Mouse (Mus musculus): ENCODE data around the gene Nynrin. TPM values are rescaled to one million over a fixed set of nuclear protein-coding genes. Genes with fewer than 3 reads are reported as not detected.

The Nynrin gene
- total and polyA plus RNA-seq, 3 experiments: not detected

DNA sequence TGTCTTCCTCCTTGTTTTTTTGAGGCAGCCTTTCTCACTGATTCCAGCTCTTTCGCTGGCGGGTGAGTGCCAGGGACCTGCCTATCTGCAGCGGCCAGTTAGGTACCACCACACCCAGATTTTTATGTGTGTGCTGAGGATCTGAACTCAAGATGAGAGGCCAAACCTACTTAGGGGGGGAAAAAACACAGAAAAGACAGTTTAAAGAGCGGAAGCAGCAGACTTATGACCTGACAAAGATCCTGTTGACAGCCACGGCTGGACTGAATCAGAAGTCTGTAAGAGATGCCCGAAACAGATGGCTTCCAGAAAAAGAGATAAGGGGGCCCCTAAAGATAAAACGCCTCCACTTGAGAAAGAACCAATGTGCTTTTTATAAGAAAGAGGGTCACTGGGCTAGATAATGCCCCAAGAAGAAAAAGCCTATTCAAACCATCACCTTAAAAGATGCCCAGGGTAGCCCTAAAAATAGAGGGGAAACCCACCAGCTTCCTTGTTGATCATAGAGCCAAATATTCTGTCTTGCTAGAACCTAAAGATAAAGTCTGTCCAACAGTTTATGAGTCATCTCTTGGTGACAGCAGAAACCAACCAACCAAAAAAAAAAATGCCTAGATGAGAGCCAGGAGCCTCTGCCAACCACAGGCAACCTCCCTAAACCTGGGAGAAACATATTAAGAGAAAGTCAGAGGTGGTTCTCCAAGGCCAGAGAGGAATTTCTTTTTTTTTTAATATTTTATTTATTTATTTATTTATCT lies 68.8 kb downstream of the Nynrin start (continued):
- TF ChIP-seq MAX (IDR thresholded peaks at IDR 0.05; ENCODE audit: low read length) (no peak), MXI1 (IDR thresholded peaks at IDR 0.05; ENCODE audit: low read depth, low read length) (no peak; the same call in 1 of the 2 replicates), ELF1 (IDR thresholded peaks at IDR 0.05; ENCODE audit: low read depth, low read length) (peak; percentile 35; the same call in 1 of the 2 replicates), RCOR1 (IDR thresholded peaks at IDR 0.05; ENCODE audit: low read depth, low read length) (no peak; the same call in none of the 2 replicates)

Other genes with a start within 250 kb of the Nynrin start
- 1.5 and 1.6 TPM in 2 replicates for gene Rec8, start 236.0 kb upstream of the Nynrin start, total RNA-seq (2012; rRNA removed)
- gene Rec8, start 236.0 kb upstream of the Nynrin start, polyA plus RNA-seq (2012; ENCODE audit: insufficient read depth in 1 of 2, insufficient read length in 2 of 2, low read depth in 1 of 2, low replicate concordance in 2 of 2, missing spikeins in 1 of 2): 1 to 10 TPM in 1 of 2 experiments, not detected in 1; 2.5 TPM
- 46.2 and 54.1 TPM in 2 replicates for gene Ipo4, start 218.1 kb upstream of the Nynrin start, total RNA-seq (2012; rRNA removed)
- gene Ipo4, start 218.1 kb upstream of the Nynrin start, polyA plus RNA-seq (2012; ENCODE audit: insufficient read depth in 1 of 2, insufficient read length in 2 of 2, low read depth in 1 of 2, low replicate concordance in 2 of 2, missing spikeins in 1 of 2): 100 to 1,000 TPM in 1 of 2 experiments, not detected in 1; 132 TPM
- not detected in 2 replicates for gene Gm49378, start 216.1 kb upstream of the Nynrin start, total RNA-seq (2012; rRNA removed)
- 1 to 10 TPM in 1 of 2 experiments, not detected in 1; 4.6 TPM for gene Gm49378, start 216.1 kb upstream of the Nynrin start, polyA plus RNA-seq (2012; ENCODE audit: insufficient read depth in 1 of 2, insufficient read length in 2 of 2, low read depth in 1 of 2, low replicate concordance in 2 of 2, missing spikeins in 1 of 2)
- 49.4 and 60.5 TPM in 2 replicates for gene Tm9sf1, start 210.2 kb upstream of the Nynrin start, total RNA-seq (2012; rRNA removed)
- gene Tm9sf1, start 210.2 kb upstream of the Nynrin start, polyA plus RNA-seq (2012; ENCODE audit: insufficient read depth in 1 of 2, insufficient read length in 2 of 2, low read depth in 1 of 2, low replicate concordance in 2 of 2, missing spikeins in 1 of 2): 10 to 100 TPM in 1 of 2 experiments, not detected in 1; 80.1 TPM
- gene Tssk4, start 203.8 kb upstream of the Nynrin start, total RNA-seq (2012; rRNA removed): 0.08 and 0.10 TPM in 2 replicates
- under 1 TPM in 1 of 2 experiments, not detected in 1; 0.40 TPM for gene Tssk4, start 203.8 kb upstream of the Nynrin start, polyA plus RNA-seq (2012; ENCODE audit: insufficient read depth in 1 of 2, insufficient read length in 2 of 2, low read depth in 1 of 2, low replicate concordance in 2 of 2, missing spikeins in 1 of 2)
- gene Mdp1, start 193.5 kb upstream of the Nynrin start, total RNA-seq (2012; rRNA removed): 25.5 and 30.6 TPM in 2 replicates
- 10 to 100 TPM in 1 of 2 experiments, not detected in 1; 25.6 TPM for gene Mdp1, start 193.5 kb upstream of the Nynrin start, polyA plus RNA-seq (2012; ENCODE audit: insufficient read depth in 1 of 2, insufficient read length in 2 of 2, low read depth in 1 of 2, low replicate concordance in 2 of 2, missing spikeins in 1 of 2)
- gene Gmpr2, start 182.1 kb upstream of the Nynrin start, total RNA-seq (2012; rRNA removed): 22.3 and 24.5 TPM in 2 replicates
- gene Gmpr2, start 182.1 kb upstream of the Nynrin start, polyA plus RNA-seq (2012; ENCODE audit: insufficient read depth in 1 of 2, insufficient read length in 2 of 2, low read depth in 1 of 2, low replicate concordance in 2 of 2, missing spikeins in 1 of 2): 10 to 100 TPM in 1 of 2 experiments, not detected in 1; 28.8 TPM
- gene Nedd8, start 181.9 kb upstream of the Nynrin start, total RNA-seq (2012; rRNA removed): 515 and 516 TPM in 2 replicates
- 100 to 1,000 TPM in 1 of 2 experiments, not detected in 1; 528 TPM for gene Nedd8, start 181.9 kb upstream of the Nynrin start, polyA plus RNA-seq (2012; ENCODE audit: insufficient read depth in 1 of 2, insufficient read length in 2 of 2, low read depth in 1 of 2, low replicate concordance in 2 of 2, missing spikeins in 1 of 2)
- gene Tinf2, start 172.2 kb upstream of the Nynrin start, total RNA-seq (2012; rRNA removed): 27.2 and 27.8 TPM in 2 replicates
- 10 to 100 TPM in 1 of 2 experiments, not detected in 1; 53.0 TPM for gene Tinf2, start 172.2 kb upstream of the Nynrin start, polyA plus RNA-seq (2012; ENCODE audit: insufficient read depth in 1 of 2, insufficient read length in 2 of 2, low read depth in 1 of 2, low replicate concordance in 2 of 2, missing spikeins in 1 of 2)
- 5.8 and 6.2 TPM in 2 replicates for gene Tgm1, start 140.1 kb upstream of the Nynrin start, total RNA-seq (2012; rRNA removed)
- 10 to 100 TPM in 1 of 2 experiments, not detected in 1; 11.4 TPM for gene Tgm1, start 140.1 kb upstream of the Nynrin start, polyA plus RNA-seq (2012; ENCODE audit: insufficient read depth in 1 of 2, insufficient read length in 2 of 2, low read depth in 1 of 2, low replicate concordance in 2 of 2, missing spikeins in 1 of 2)
- 21.8 and 22.8 TPM in 2 replicates for gene Rabggta, start 131.7 kb upstream of the Nynrin start, total RNA-seq (2012; rRNA removed)
- gene Rabggta, start 131.7 kb upstream of the Nynrin start, polyA plus RNA-seq (2012; ENCODE audit: insufficient read depth in 1 of 2, insufficient read length in 2 of 2, low read depth in 1 of 2, low replicate concordance in 2 of 2, missing spikeins in 1 of 2): 10 to 100 TPM in 1 of 2 experiments, not detected in 1; 32.0 TPM
- gene Dhrs1, start 108.3 kb upstream of the Nynrin start, total RNA-seq (2012; rRNA removed): 20.0 and 21.7 TPM in 2 replicates
- gene Dhrs1, start 108.3 kb upstream of the Nynrin start, polyA plus RNA-seq (2012; ENCODE audit: insufficient read depth in 1 of 2, insufficient read length in 2 of 2, low read depth in 1 of 2, low replicate concordance in 2 of 2, missing spikeins in 1 of 2): 10 to 100 TPM in 1 of 2 experiments, not detected in 1; 48.8 TPM
- gene Nop9, start 108.3 kb upstream of the Nynrin start, total RNA-seq (2012; rRNA removed): 46.1 and 47.8 TPM in 2 replicates
- 100 to 1,000 TPM in 1 of 2 experiments, not detected in 1; 112 TPM for gene Nop9, start 108.3 kb upstream of the Nynrin start, polyA plus RNA-seq (2012; ENCODE audit: insufficient read depth in 1 of 2, insufficient read length in 2 of 2, low read depth in 1 of 2, low replicate concordance in 2 of 2, missing spikeins in 1 of 2)
- gene Cideb, start 95.6 kb upstream of the Nynrin start, total RNA-seq (2012; rRNA removed): 1.7 and 2.4 TPM in 2 replicates
- under 1 TPM in 1 of 2 experiments, not detected in 1; 0.53 TPM for gene Cideb, start 95.6 kb upstream of the Nynrin start, polyA plus RNA-seq (2012; ENCODE audit: insufficient read depth in 1 of 2, insufficient read length in 2 of 2, low read depth in 1 of 2, low replicate concordance in 2 of 2, missing spikeins in 1 of 2)
- gene Ltb4r2, start 92.6 kb upstream of the Nynrin start, total RNA-seq (2012; rRNA removed): 0.19 and 0.59 TPM in 2 replicates
- gene Ltb4r2, start 92.6 kb upstream of the Nynrin start, polyA plus RNA-seq (2012; ENCODE audit: insufficient read depth in 1 of 2, insufficient read length in 2 of 2, low read depth in 1 of 2, low replicate concordance in 2 of 2, missing spikeins in 1 of 2): under 1 TPM in 1 of 2 experiments, not detected in 1; 0.52 TPM
- 0.35 and 0.65 TPM in 2 replicates for gene Ltb4r1, start 88.0 kb upstream of the Nynrin start, total RNA-seq (2012; rRNA removed)
- 1 to 10 TPM in 1 of 2 experiments, not detected in 1; 1.5 TPM for gene Ltb4r1, start 88.0 kb upstream of the Nynrin start, polyA plus RNA-seq (2012; ENCODE audit: insufficient read depth in 1 of 2, insufficient read length in 2 of 2, low read depth in 1 of 2, low replicate concordance in 2 of 2, missing spikeins in 1 of 2)
- gene Adcy4, start 69.9 kb upstream of the Nynrin start, total RNA-seq (2012; rRNA removed): 0.19 and 0.29 TPM in 2 replicates
- gene Adcy4, start 69.9 kb upstream of the Nynrin start, polyA plus RNA-seq (2012; ENCODE audit: insufficient read depth in 1 of 2, insufficient read length in 2 of 2, low read depth in 1 of 2, low replicate concordance in 2 of 2, missing spikeins in 1 of 2): under 1 TPM in 1 of 2 experiments, not detected in 1; 0.35 TPM
- 67.1 and 77.4 TPM in 2 replicates for gene Ripk3, start 65.1 kb upstream of the Nynrin start, total RNA-seq (2012; rRNA removed)
- gene Ripk3, start 65.1 kb upstream of the Nynrin start, polyA plus RNA-seq (2012; ENCODE audit: insufficient read depth in 1 of 2, insufficient read length in 2 of 2, low read depth in 1 of 2, low replicate concordance in 2 of 2, missing spikeins in 1 of 2): 100 to 1,000 TPM; 123 to 124 TPM
- 0.20 and 0.27 TPM in 2 replicates for gene Nfatc4, start 30.9 kb upstream of the Nynrin start, total RNA-seq (2012; rRNA removed)
- under 1 TPM in 1 of 2 experiments, not detected in 1; 0.71 TPM for gene Nfatc4, start 30.9 kb upstream of the Nynrin start, polyA plus RNA-seq (2012; ENCODE audit: insufficient read depth in 1 of 2, insufficient read length in 2 of 2, low read depth in 1 of 2, low replicate concordance in 2 of 2, missing spikeins in 1 of 2)
- gene Cbln3, start 30.4 kb downstream of the Nynrin start, total RNA-seq (2012; rRNA removed): not detected in 2 replicates
- gene Cbln3, start 30.4 kb downstream of the Nynrin start, polyA plus RNA-seq (2012; ENCODE audit: insufficient read depth in 1 of 2, insufficient read length in 2 of 2, low read depth in 1 of 2, low replicate concordance in 2 of 2, missing spikeins in 1 of 2): under 1 TPM in 1 of 2 experiments, not detected in 1; 0.19 TPM
- gene Khnyn, start 30.9 kb downstream of the Nynrin start, total RNA-seq (2012; rRNA removed): 5.2 and 6.0 TPM in 2 replicates
- 10 to 100 TPM in 1 of 2 experiments, not detected in 1; 13.3 TPM for gene Khnyn, start 30.9 kb downstream of the Nynrin start, polyA plus RNA-seq (2012; ENCODE audit: insufficient read depth in 1 of 2, insufficient read length in 2 of 2, low read depth in 1 of 2, low replicate concordance in 2 of 2, missing spikeins in 1 of 2)
- gene Sdr39u1, start 46.3 kb downstream of the Nynrin start, total RNA-seq (2012; rRNA removed): 1.1 TPM in 2 replicates
- gene Sdr39u1, start 46.3 kb downstream of the Nynrin start, polyA plus RNA-seq (2012; ENCODE audit: insufficient read depth in 1 of 2, insufficient read length in 2 of 2, low read depth in 1 of 2, low replicate concordance in 2 of 2, missing spikeins in 1 of 2): 1 to 10 TPM in 1 of 2 experiments, not detected in 1; 2.3 TPM
- gene Cma1, start 90.7 kb downstream of the Nynrin start, total RNA-seq (2012; rRNA removed): 0.19 TPM in 1 of 2 replicates, not detected in the other
- under 1 TPM in 1 of 2 experiments, not detected in 1; 0.13 TPM for gene Cma1, start 90.7 kb downstream of the Nynrin start, polyA plus RNA-seq (2012; ENCODE audit: insufficient read depth in 1 of 2, insufficient read length in 2 of 2, low read depth in 1 of 2, low replicate concordance in 2 of 2, missing spikeins in 1 of 2)
- not detected in 2 replicates for gene Cma2, start 97.0 kb downstream of the Nynrin start, total RNA-seq (2012; rRNA removed)
- gene Cma2, start 97.0 kb downstream of the Nynrin start, polyA plus RNA-seq (2012; ENCODE audit: insufficient read depth in 1 of 2, insufficient read length in 2 of 2, low read depth in 1 of 2, low replicate concordance in 2 of 2, missing spikeins in 1 of 2): not detected
- not detected in 2 replicates for gene Mcpt1, start 164.0 kb downstream of the Nynrin start, total RNA-seq (2012; rRNA removed)
- not detected for gene Mcpt1, start 164.0 kb downstream of the Nynrin start, polyA plus RNA-seq (2012; ENCODE audit: insufficient read depth in 1 of 2, insufficient read length in 2 of 2, low read depth in 1 of 2, low replicate concordance in 2 of 2, missing spikeins in 1 of 2)
- 0.08 TPM in 1 of 2 replicates, not detected in the other for gene Mcpt9, start 176.5 kb downstream of the Nynrin start, total RNA-seq (2012; rRNA removed)
- not detected for gene Mcpt9, start 176.5 kb downstream of the Nynrin start, polyA plus RNA-seq (2012; ENCODE audit: insufficient read depth in 1 of 2, insufficient read length in 2 of 2, low read depth in 1 of 2, low replicate concordance in 2 of 2, missing spikeins in 1 of 2)
- 5.0 and 25.6 TPM in 2 replicates for gene Mcpt2, start 188.0 kb downstream of the Nynrin start, total RNA-seq (2012; rRNA removed)
- gene Mcpt2, start 188.0 kb downstream of the Nynrin start, polyA plus RNA-seq (2012; ENCODE audit: insufficient read depth in 1 of 2, insufficient read length in 2 of 2, low read depth in 1 of 2, low replicate concordance in 2 of 2, missing spikeins in 1 of 2): 1 to 10 TPM in 1 of 2 experiments, not detected in 1; 1.6 TPM
- not detected in 2 replicates for gene Mcpt4, start 208.3 kb downstream of the Nynrin start, total RNA-seq (2012; rRNA removed)
- not detected for gene Mcpt4, start 208.3 kb downstream of the Nynrin start, polyA plus RNA-seq (2012; ENCODE audit: insufficient read depth in 1 of 2, insufficient read length in 2 of 2, low read depth in 1 of 2, low replicate concordance in 2 of 2, missing spikeins in 1 of 2)
- not detected in 2 replicates for gene Mcpt8, start 231.3 kb downstream of the Nynrin start, total RNA-seq (2012; rRNA removed)
- not detected for gene Mcpt8, start 231.3 kb downstream of the Nynrin start, polyA plus RNA-seq (2012; ENCODE audit: insufficient read depth in 1 of 2, insufficient read length in 2 of 2, low read depth in 1 of 2, low replicate concordance in 2 of 2, missing spikeins in 1 of 2)
- gene Ctsg, start 248.6 kb downstream of the Nynrin start, total RNA-seq (2012; rRNA removed): not detected in 2 replicates
- gene Ctsg, start 248.6 kb downstream of the Nynrin start, polyA plus RNA-seq (2012; ENCODE audit: insufficient read depth in 1 of 2, insufficient read length in 2 of 2, low read depth in 1 of 2, low replicate concordance in 2 of 2, missing spikeins in 1 of 2): not detected

Measured in MEL (cell line).